Mouse (Mus musculus): ENCODE results near the gene Flt3. TPM values are rescaled to one million over a fixed set of nuclear protein-coding genes. Genes with fewer than 3 reads are reported as not detected.

The Flt3 gene
- polyA plus RNA-seq, 1 experiment = 0.78 TPM

DNA sequence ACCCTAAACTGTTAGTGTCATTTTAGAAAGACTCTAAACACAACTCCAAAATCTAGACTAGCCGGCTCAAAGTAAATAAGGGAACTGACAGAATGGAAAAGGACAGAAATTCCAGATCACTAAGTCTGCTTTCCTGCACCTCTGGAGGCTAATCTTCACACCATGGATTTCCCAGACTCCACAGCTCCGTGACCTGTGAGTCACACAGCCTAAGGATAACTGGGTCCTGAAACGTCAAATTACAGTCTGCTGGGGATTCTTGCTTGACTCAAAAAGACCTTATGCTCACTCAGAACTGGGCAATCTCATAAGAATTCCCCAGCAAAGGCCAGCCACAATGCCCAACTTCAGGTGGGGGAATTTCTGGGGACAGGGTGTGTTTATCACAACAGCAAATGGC, 44.5 kb downstream of the Flt3 start:
- DNase-seq = no peak
- H3K36me3 ChIP-seq (ENCODE audit: control insufficient read depth, insufficient read depth, low read length) = no peaks in the 10 kb centered on the region
- TF ChIP-seq POLR2A (IDR thresholded peaks at IDR 0.05; ENCODE audit: low read depth, low read length) = no peak
- TF ChIP-seq CTCF (conservative IDR thresholded peaks at IDR 0.05; ENCODE audit: insufficient read depth, insufficient read length, low read depth, low read length) = no peak
- H3K27me3 ChIP-seq (replicated peaks; ENCODE audit: control insufficient read depth, insufficient read depth, low read length) = no peaks in the 10 kb centered on the region
- H3K27ac ChIP-seq (ENCODE audit: insufficient read depth, low read depth, low read length) = no peak overlapping the region
- no peak overlapping the region for H3K4me3 ChIP-seq (ENCODE audit: insufficient read depth, low read depth, low read length)
- WGBS = 73% methylated on average over 3 of the region's 3 CpGs
- no peaks in the 10 kb centered on the region for H3K4me1 ChIP-seq (ENCODE audit: control insufficient read depth, insufficient read depth, low read length)

DNA sequence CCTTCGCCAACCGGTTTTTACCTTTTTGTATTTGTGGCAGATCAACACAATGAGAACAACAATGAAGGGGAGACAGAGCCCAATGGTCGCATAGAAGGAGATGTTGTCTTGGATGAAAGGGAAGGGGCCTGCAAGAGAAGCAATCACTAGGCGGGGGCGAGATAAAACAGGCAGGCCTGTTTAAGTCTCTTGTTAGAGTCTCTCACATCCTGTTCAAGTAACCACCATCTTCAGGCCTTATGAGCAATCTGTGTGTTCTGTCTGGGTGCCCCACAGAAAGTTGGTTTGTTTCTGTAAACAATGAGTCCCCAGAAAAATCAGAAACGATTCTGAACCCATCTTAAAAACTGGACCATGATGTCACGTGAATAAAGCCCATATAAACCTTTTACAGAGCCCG, 45.3 kb downstream of the Flt3 start:
- Histone ChIP-seq H3K27me3 (replicated peaks; ENCODE audit: control insufficient read depth, insufficient read depth, low read length) (no peaks in the 10 kb centered on the region), H3K27ac (ENCODE audit: insufficient read depth, low read depth, low read length) (no peak overlapping the region), H3K36me3 (ENCODE audit: control insufficient read depth, insufficient read depth, low read length) (no peaks in the 10 kb centered on the region), H3K4me1 (ENCODE audit: control insufficient read depth, insufficient read depth, low read length) (no peaks in the 10 kb centered on the region), H3K4me3 (ENCODE audit: insufficient read depth, low read depth, low read length) (no peak overlapping the region)
- 85% methylated on average over 8 of the region's 8 CpGs for WGBS
- DNase-seq = no peak
- TF ChIP-seq CTCF (conservative IDR thresholded peaks at IDR 0.05; ENCODE audit: insufficient read depth, insufficient read length, low read depth, low read length) = no peak
- no peak for TF ChIP-seq POLR2A (IDR thresholded peaks at IDR 0.05; ENCODE audit: low read depth, low read length)

GRCm38 (mm10) chr5:147354161-147354780, 46.0 kb downstream of the Flt3 start:
- Histone ChIP-seq H3K36me3 (ENCODE audit: control insufficient read depth, insufficient read depth, low read length) (no peaks in the 10 kb centered on the region), H3K27me3 (replicated peaks; ENCODE audit: control insufficient read depth, insufficient read depth, low read length) (no peaks in the 10 kb centered on the region), H3K4me1 (ENCODE audit: control insufficient read depth, insufficient read depth, low read length) (no peaks in the 10 kb centered on the region), H3K27ac (ENCODE audit: insufficient read depth, low read depth, low read length) (no peak overlapping the region), H3K4me3 (ENCODE audit: insufficient read depth, low read depth, low read length) (no peak overlapping the region)
- DNase-seq = no peak
- 68% methylated on average over 17 of the region's 17 CpGs for WGBS
- TF ChIP-seq POLR2A (IDR thresholded peaks at IDR 0.05; ENCODE audit: low read depth, low read length) = no peak
- no peak for TF ChIP-seq CTCF (conservative IDR thresholded peaks at IDR 0.05; ENCODE audit: insufficient read depth, insufficient read length, low read depth, low read length)

DNA sequence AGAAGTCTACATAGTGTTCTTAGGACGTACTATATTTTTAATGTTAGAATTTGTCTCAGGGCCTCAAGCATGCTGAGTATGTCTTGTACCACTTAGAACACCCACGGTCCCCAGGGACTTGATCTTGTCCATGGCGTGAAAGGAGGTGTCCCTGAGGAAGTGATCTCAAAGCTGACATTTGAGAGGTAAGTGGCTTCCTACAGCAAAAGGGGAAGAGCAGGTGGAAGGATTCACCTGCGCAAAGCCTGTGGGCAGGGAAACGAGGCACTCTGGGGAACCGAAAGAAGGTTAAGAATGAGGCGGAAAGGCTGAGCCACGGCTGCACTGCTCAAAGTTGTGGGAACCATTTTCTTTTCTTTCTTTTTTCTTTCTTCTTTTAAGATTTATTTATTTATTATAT, 48.4 kb downstream of the Flt3 start:
- Histone ChIP-seq H3K27ac (ENCODE audit: insufficient read depth, low read depth, low read length) (no peak overlapping the region), H3K4me3 (ENCODE audit: insufficient read depth, low read depth, low read length) (no peak overlapping the region), H3K36me3 (ENCODE audit: control insufficient read depth, insufficient read depth, low read length) (no peaks in the 10 kb centered on the region), H3K27me3 (replicated peaks; ENCODE audit: control insufficient read depth, insufficient read depth, low read length) (no peaks in the 10 kb centered on the region), H3K4me1 (ENCODE audit: control insufficient read depth, insufficient read depth, low read length) (no peaks in the 10 kb centered on the region)
- DNase-seq = no peak
- TF ChIP-seq POLR2A (IDR thresholded peaks at IDR 0.05; ENCODE audit: low read depth, low read length) (no peak), CTCF (conservative IDR thresholded peaks at IDR 0.05; ENCODE audit: insufficient read depth, insufficient read length, low read depth, low read length) (no peak)
- WGBS = 93% methylated on average over 8 of the region's 8 CpGs

DNA sequence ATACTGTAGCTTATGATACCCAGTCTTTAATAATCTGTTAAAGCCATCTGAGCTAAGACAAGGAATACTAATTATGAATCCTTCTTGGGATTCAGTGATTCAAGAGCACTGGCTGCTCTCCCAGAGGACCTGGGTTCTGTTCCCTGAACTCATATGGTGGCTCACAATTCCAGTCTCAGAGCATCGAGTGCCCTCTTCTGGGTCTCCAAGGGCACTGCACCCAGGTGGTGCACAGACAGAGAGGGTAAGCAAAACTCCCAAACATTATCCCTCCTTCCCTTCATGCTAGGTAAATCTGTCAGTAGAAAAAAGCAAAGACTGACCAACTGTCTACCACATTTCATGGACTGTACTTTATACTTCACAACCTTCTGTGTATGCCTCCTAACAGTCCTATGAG, 54.3 kb downstream of the Flt3 start:
- H3K27me3 ChIP-seq (replicated peaks; ENCODE audit: control insufficient read depth, insufficient read depth, low read length) = no peaks in the 10 kb centered on the region
- H3K36me3 ChIP-seq (ENCODE audit: control insufficient read depth, insufficient read depth, low read length) = no peaks in the 10 kb centered on the region
- H3K27ac ChIP-seq (ENCODE audit: insufficient read depth, low read depth, low read length) = no peak overlapping the region
- no peaks in the 10 kb centered on the region for H3K4me1 ChIP-seq (ENCODE audit: control insufficient read depth, insufficient read depth, low read length)
- WGBS = 74% methylated on average over 1 of the region's 1 CpGs
- no peak for TF ChIP-seq POLR2A (IDR thresholded peaks at IDR 0.05; ENCODE audit: low read depth, low read length)
- TF ChIP-seq CTCF (conservative IDR thresholded peaks at IDR 0.05; ENCODE audit: insufficient read depth, insufficient read length, low read depth, low read length) = no peak
- no peak overlapping the region for H3K4me3 ChIP-seq (ENCODE audit: insufficient read depth, low read depth, low read length)
- no peak for DNase-seq

DNA sequence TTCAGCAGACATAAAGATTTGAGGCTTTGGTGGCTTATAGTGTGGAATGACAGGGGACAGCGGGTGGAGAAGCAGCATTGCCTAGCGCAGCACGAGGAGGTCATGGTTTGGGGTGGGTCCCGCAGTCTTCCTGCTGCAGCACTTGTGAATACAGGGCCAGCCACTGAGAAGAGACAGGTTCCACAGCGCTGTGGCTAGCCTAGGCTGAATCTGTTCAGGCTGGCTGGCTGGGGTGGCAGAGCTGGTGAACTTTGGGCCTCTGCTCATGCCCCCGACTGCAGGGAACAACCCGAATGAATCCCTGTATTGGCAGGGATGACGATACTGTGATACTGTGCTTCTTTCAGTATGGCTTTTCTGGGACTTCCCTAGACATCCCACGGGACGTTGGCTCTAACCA, 56.4 kb downstream of the Flt3 start:
- WGBS = 88% methylated on average over 10 of the region's 10 CpGs
- no peak overlapping the region for H3K27ac ChIP-seq (ENCODE audit: insufficient read depth, low read depth, low read length)
- no peak for DNase-seq

GRCm38 (mm10) chr5:147342901-147343300, 57.4 kb downstream of the Flt3 start:
- Histone ChIP-seq H3K4me1 (ENCODE audit: control insufficient read depth, insufficient read depth, low read length) (no peaks in the 10 kb centered on the region), H3K36me3 (ENCODE audit: control insufficient read depth, insufficient read depth, low read length) (no peaks in the 10 kb centered on the region), H3K27me3 (replicated peaks; ENCODE audit: control insufficient read depth, insufficient read depth, low read length) (no peaks in the 10 kb centered on the region), H3K27ac (ENCODE audit: insufficient read depth, low read depth, low read length) (no peak overlapping the region), H3K4me3 (ENCODE audit: insufficient read depth, low read depth, low read length) (no peak overlapping the region)
- TF ChIP-seq POLR2A (IDR thresholded peaks at IDR 0.05; ENCODE audit: low read depth, low read length) (no peak), CTCF (conservative IDR thresholded peaks at IDR 0.05; ENCODE audit: insufficient read depth, insufficient read length, low read depth, low read length) (no peak)
- 95% methylated on average over 6 of the region's 6 CpGs for WGBS
- no peak for DNase-seq

More for the DNA sequence above, 56.4 kb downstream of the Flt3 start:
- TF ChIP-seq CTCF (conservative IDR thresholded peaks at IDR 0.05; ENCODE audit: insufficient read depth, insufficient read length, low read depth, low read length) (no peak), POLR2A (IDR thresholded peaks at IDR 0.05; ENCODE audit: low read depth, low read length) (no peak)
- Histone ChIP-seq H3K27me3 (replicated peaks; ENCODE audit: control insufficient read depth, insufficient read depth, low read length) (no peaks in the 10 kb centered on the region), H3K36me3 (ENCODE audit: control insufficient read depth, insufficient read depth, low read length) (no peaks in the 10 kb centered on the region), H3K4me3 (ENCODE audit: insufficient read depth, low read depth, low read length) (no peak overlapping the region), H3K4me1 (ENCODE audit: control insufficient read depth, insufficient read depth, low read length) (no peaks in the 10 kb centered on the region)

Measured in kidney, adult 2 months (tissue).